Mouse (Mus musculus) stomach, postnatal 0 days (tissue): ENCODE data around the gene Mettl26. TPM values are rescaled to one million over a fixed set of nuclear protein-coding genes. Genes with fewer than 3 reads are reported as not detected.

Experiments
- ATAC-seq: fragments of 200-750 bp; cut with Nextera tagmentation; 2 replicates; pipeline ENCODE4 v1.8.0; 2017; ENCODE audit not compliant: low FRiP score, low TSS enrichment
- DNase-seq: peaks from one replicate; pipeline ENCODE4 v3.0.0-alpha.2; 2016; ENCODE audit warnings: low spot score
- H3K27ac ChIP-seq: fragments of 300-500 bp; sonication (generic); replicated peaks from 2 replicates; pipeline ENCODE4 v1.5.1; 2014; ENCODE audit warnings: mild to moderate bottlenecking, control low read depth
- H3K27me3 ChIP-seq: fragments of 300-500 bp; sonication (generic); 2 replicates; pipeline ENCODE4 v1.6.1; 2014; ENCODE audit warnings: low read length; ENCODE audit not compliant: control insufficient read depth, insufficient read depth
- H3K36me3 ChIP-seq: fragments of 300-500 bp; sonication (generic); 2 replicates; pipeline ENCODE4 v1.6.1; 2014; ENCODE audit warnings: low read length, mixed read lengths; ENCODE audit not compliant: control insufficient read depth, insufficient read depth
- H3K4me1 ChIP-seq: fragments of 300-500 bp; sonication (generic); replicated peaks from 2 replicates; pipeline ENCODE4 v1.6.1; 2014; ENCODE audit warnings: antibody characterized with exemption; ENCODE audit not compliant: control insufficient read depth, insufficient read depth
- H3K4me2 ChIP-seq: fragments of 300-500 bp; sonication (generic); replicated peaks from 2 replicates; pipeline ENCODE4 v1.6.1; 2014; ENCODE audit warnings: low read depth, mild to moderate bottlenecking, control low read depth, moderate library complexity
- H3K4me3 ChIP-seq: fragments of 300-500 bp; sonication (generic); 2 replicates; pipeline ENCODE4 v1.5.1; 2014; ENCODE audit warnings: low read depth, low read length, control low read depth
- H3K9ac ChIP-seq: fragments of 300-500 bp; sonication (generic); 2 replicates; pipeline ENCODE4 v1.6.1; 2014; ENCODE audit warnings: mild to moderate bottlenecking, low read length, control low read depth, mixed read lengths
- H3K9me3 ChIP-seq: fragments of 300-500 bp; sonication (generic); 2 replicates; pipeline ENCODE4 v1.6.1; 2016; ENCODE audit warnings: low read length; ENCODE audit not compliant: control insufficient read depth
- CTCF ChIP-seq: IDR thresholded peaks from 2 replicates; pipeline ENCODE4 v1.5.1; 2016; ENCODE audit warnings: antibody characterized with exemption, low read depth, mild to moderate bottlenecking, moderate library complexity
- EP300 ChIP-seq: optimal IDR thresholded peaks from 2 replicates; pipeline ENCODE3; 2016; ENCODE audit warnings: antibody characterized with exemption
- WGBS: fragments of 180-500 bp; shearing (Covaris S2); extraction: QIAGEN DNeasy Blood & Tissue Kit; methylation state at CpG from one replicate; pipeline ENCODE4 v1.1.7; 2014; 5-methylcytosine and 5-hydroxymethylcytosine counted together
- polyA plus RNA-seq: library from polyadenylated mRNA; unstranded; fragments of >200 nt; fragmentation: Nextera tagmentation; extraction: Ambion mirVana; gene quantifications from 2 replicates; pipeline ENCODE4 v1.2.1, GENCODE M21; 2015

The Mettl26 gene
- polyA plus RNA-seq, 1 experiment from 2014 or later = 52.9 TPM

DNA sequence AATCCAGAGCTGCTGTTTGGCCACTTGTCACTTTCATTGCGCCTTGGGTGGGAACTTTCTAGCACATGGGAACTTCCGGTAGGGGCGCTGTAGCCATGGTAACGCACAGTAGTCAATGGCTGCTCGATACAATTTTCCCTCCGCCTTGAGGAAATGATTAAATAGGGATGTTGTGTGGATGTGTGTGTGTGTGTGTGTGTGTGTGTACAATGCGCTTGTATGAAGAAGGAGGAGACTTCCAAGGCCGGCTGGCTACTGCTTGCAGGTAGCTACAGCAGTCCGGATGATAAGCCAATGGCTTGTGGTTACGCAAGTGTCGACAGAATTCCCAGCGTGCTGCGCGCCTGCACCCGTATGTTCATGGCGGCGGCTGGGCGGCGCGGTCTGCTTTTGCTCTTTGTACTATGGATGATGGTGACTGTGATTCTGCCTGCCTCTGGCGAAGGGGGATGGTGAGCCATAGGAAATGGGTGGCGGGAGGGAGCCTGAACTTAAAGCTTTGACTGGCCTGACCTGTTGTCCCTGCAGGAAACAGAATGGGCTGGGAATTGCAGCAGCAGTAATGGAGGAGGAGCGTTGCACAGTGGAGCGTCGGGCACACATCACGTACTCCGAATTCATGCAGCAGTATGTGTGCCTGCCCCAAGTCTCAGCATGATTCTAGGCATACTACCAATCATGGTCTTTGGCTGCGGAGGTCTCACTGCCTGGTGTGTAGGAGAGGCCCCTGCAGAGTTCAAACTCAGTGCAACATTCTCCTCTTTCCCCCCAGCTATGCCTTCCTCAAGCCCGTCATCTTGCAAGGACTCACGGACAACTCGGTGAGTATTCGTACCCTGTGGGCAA, 45.9 kb upstream of the Mettl26 start, which contains the start of gene Jmjd8:
Jmjd8 (plus strand) TSS at position 156 of the 846 bp plus-strand sequence.
- Histone ChIP-seq H3K4me3 (peak within 1 kb of the TSS; percentile 56), H3K4me1 (peaks cover 22% of the 10 kb centered on the region), H3K4me2 (peak within 1 kb of the TSS; percentile 85), H3K27ac (peak within 1 kb of the TSS; percentile 92), H3K9me3 (no peaks in the 10 kb centered on the region), H3K36me3 (peaks cover 14% of the 10 kb centered on the region), H3K9ac (peak within 1 kb of the TSS; percentile 68), H3K27me3 (no peaks in the 10 kb centered on the region)
- ATAC-seq = peak; percentile 55
- WGBS = 2% methylated on average over 32 of the region's 32 CpGs
- DNase-seq = peak; percentile 88
- no peak for TF ChIP-seq EP300
- peak; percentile 62 for TF ChIP-seq CTCF

DNA sequence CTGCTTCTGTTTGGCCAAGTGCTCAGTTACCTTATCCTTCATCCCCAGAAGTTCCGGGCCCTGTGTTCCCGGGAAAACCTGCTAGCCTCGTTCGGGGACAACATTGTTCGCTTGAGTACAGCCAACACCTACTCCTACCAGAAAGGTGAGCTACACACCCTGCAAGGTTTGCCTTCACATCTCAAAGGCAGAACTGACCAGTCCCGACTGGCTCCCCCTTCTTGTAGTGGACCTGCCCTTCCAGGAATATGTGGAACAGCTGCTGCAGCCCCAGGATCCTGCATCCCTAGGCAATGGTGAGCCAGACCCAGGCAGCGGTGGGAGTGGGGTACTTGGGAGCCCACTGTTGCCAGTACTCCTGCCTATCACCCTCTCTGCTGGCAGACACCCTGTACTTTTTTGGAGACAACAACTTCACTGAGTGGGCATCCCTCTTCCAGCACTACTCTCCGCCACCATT, 45.3 kb upstream of the Mettl26 start:
- Histone ChIP-seq H3K4me2 (peak overlapping the region; percentile 85), H3K4me1 (peaks cover 21% of the 10 kb centered on the region), H3K4me3 (peak overlapping the region; percentile 56), H3K36me3 (peaks cover 14% of the 10 kb centered on the region), H3K9me3 (no peaks in the 10 kb centered on the region), H3K27me3 (no peaks in the 10 kb centered on the region), H3K9ac (peak overlapping the region; percentile 68), H3K27ac (peak overlapping the region; percentile 92)
- ATAC-seq (peak; percentile 3; the same call in 1 of the 2 replicates), DNase-seq (peak; percentile 70)
- WGBS = 25% methylated on average over 8 of the region's 8 CpGs
- TF ChIP-seq EP300 = no peak
- no peak for TF ChIP-seq CTCF

DNA sequence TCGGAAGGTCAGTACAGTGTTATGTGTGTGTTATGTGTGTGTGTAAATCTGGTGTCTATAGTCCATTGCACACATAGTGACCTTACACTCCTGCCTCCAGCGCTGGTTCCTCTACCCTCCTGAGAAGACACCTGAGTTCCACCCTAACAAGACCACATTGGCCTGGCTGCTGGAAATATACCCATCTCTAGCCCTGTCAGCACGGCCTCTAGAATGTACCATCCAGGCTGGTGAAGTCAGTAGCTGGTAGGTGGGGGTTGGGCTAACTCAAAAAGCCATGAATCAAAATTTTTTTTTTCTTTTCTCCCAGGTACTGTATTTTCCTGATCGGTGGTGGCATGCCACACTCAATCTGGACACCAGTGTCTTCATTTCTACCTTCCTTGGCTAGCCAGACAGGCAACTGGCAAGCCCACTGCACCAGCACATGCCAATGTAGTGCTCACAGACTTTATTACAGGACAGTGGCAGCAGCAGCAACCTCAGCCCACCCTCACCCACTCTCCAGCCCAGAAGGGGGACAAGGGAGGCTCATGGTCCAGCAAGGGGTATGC, 44.6 kb upstream of the Mettl26 start:
- Histone ChIP-seq H3K4me2 (peak overlapping the region; percentile 85; the same call in 1 of the 2 replicates), H3K27ac (peak overlapping the region; percentile 92), H3K4me1 (peaks cover 22% of the 10 kb centered on the region), H3K27me3 (no peaks in the 10 kb centered on the region), H3K36me3 (peaks cover 14% of the 10 kb centered on the region), H3K9ac (no peak overlapping the region), H3K4me3 (no peak overlapping the region), H3K9me3 (no peaks in the 10 kb centered on the region)
- DNase-seq (no peak), ATAC-seq (no peak)
- WGBS = 78% methylated on average over 4 of the region's 4 CpGs
- no peak for TF ChIP-seq EP300
- no peak for TF ChIP-seq CTCF

DNA sequence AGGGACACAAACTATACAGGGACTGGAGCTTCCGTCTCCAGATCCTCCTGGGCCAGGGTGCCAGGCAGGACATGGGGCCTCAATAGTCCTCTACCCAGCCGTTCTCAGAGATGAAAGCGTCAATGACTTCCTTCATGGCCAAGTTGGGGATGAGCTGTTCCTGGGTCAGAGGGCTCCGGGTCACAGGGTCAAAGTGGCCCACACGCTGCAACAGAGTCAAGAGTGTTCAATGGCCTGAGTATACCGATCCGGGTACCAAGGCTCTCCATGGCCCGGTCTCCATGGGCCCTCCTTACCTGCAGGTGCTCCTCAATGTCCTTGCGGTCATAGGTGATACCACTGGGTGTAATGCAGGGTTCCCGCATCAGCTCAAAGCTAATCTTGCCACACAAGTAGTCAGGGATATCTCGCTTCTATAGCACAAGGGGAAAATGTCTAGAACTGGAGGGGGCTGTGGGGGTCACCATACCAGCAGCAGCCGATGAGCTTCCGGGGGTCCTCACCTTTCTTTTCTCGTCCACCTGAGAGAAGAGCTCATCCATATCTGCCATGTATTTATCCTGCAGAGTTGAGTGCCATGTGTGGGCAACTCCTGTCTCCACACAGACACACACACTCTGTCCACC, 44.0 kb upstream of the Mettl26 start:
- 84% methylated on average over 14 of the region's 14 CpGs for WGBS
- Histone ChIP-seq H3K27me3 (no peaks in the 10 kb centered on the region), H3K27ac (0 out of 2 replicates have a peak overlapping the region, but pooled peaks have one; percentile 40), H3K4me3 (no peak overlapping the region), H3K9ac (peak overlapping the region; percentile 38; the same call in 1 of the 2 replicates), H3K9me3 (no peaks in the 10 kb centered on the region), H3K4me1 (peaks cover 24% of the 10 kb centered on the region), H3K36me3 (peaks cover 14% of the 10 kb centered on the region), H3K4me2 (peak overlapping the region; percentile 88; the same call in 1 of the 2 replicates)
- TF ChIP-seq CTCF (no peak), EP300 (no peak)
- DNase-seq (no peak), ATAC-seq (no peak)

DNA sequence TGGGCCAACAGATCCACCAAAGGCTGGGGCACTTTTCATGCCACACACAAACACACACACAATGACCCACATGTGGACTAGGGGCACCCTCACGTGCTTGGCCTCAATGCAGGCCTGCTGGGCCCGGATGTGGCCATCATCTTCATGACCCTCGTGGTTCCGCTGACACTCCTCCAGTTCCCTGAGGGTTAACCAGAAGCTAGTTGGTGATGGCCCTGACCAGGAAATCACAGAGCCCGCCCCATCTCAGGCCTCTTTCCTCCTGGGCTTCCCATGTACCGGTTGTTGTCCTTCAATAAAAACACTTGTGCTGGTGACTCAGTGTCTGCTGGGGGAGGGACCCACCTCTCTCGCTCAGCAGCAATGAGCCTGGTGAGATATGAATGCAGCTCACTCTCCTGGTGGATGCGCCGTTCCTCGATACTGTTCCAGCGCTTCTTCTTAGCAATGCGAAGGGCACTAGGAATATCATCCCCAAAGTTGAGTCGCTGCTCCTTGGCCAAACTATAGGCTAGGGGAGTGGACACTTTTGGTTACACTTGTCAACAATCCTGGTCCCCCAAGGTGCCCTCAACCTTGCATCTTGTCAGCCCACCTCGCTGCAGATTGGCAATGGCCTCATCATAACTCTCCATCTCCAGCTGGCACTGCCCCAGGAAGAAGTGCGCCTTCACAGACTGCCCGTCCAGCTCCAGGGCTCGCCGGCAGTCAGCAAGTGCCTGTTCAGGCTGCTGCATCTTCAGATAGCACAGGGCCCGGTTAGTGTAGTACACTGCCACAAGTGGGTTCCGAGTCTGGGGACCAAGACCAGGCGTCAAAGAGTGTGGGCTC, 43.2 kb upstream of the Mettl26 start:
- DNase-seq (no peak), ATAC-seq (no peak)
- H3K4me3 ChIP-seq = peak overlapping the region; percentile 78
- peak overlapping the region; percentile 93 for H3K27ac ChIP-seq
- H3K27me3 ChIP-seq = no peaks in the 10 kb centered on the region
- H3K36me3 ChIP-seq = peaks cover 14% of the 10 kb centered on the region
- peak overlapping the region; percentile 85 for H3K9ac ChIP-seq
- H3K4me1 ChIP-seq = peaks cover 30% of the 10 kb centered on the region
- peak overlapping the region; percentile 88 for H3K4me2 ChIP-seq
- 40% methylated on average over 21 of the region's 21 CpGs for WGBS
- H3K9me3 ChIP-seq = no peaks in the 10 kb centered on the region
- TF ChIP-seq CTCF (no peak), EP300 (no peak)
